Mouse (Mus musculus) heart, embryonic 14.5 days (tissue): ENCODE data around the gene Tec. TPM values are rescaled to one million over a fixed set of nuclear protein-coding genes. Genes with fewer than 3 reads are reported as not detected.

Source experiments
- ATAC-seq: fragments of 200-750 bp; cut with Nextera tagmentation; 2 replicates; pipeline ENCODE4 v1.8.0; 2017; ENCODE audit warnings: low read depth, moderate TSS enrichment; ENCODE audit not compliant: insufficient number of reproducible peaks, insufficient read depth, low FRiP score
- H3K27ac ChIP-seq, 2 experiments: fragments of 200-500 bp in 1 of 2; fragments of 300-500 bp in 1 of 2; sonication (generic) in 1 of 2; replicated peaks in 1 of 2; 2 replicates each; pipeline ENCODE4 v1.5.1; 2012 to 2014; ENCODE audit warnings: low read depth in 2 of 2, low read length in 2 of 2, control low read depth in 1 of 2, mild to moderate bottlenecking in 1 of 2, mixed read lengths in 1 of 2; ENCODE audit not compliant: control insufficient read depth in 1 of 2, insufficient read depth in 1 of 2
- H3K27me3 ChIP-seq: fragments of 300-500 bp; sonication (generic); 2 replicates; pipeline ENCODE4 v1.6.1; 2014; ENCODE audit warnings: mild to moderate bottlenecking, low read length, control low read depth; ENCODE audit not compliant: control insufficient read depth, insufficient read depth
- H3K36me3 ChIP-seq: fragments of 300-500 bp; sonication (generic); 2 replicates; pipeline ENCODE4 v1.6.1; 2014; ENCODE audit warnings: mild to moderate bottlenecking, control low read depth, low read length, mixed read lengths; ENCODE audit not compliant: control insufficient read depth, insufficient read depth
- H3K4me1 ChIP-seq, 2 experiments: fragments of 200-500 bp in 1 of 2; fragments of 300-500 bp in 1 of 2; sonication (generic) in 1 of 2; 2 replicates each; pipeline ENCODE4 v1.6.1; 2012 to 2014; ENCODE audit warnings: low read length in 2 of 2, control low read depth in 1 of 2, mixed read lengths in 1 of 2; ENCODE audit not compliant: control insufficient read depth in 2 of 2, insufficient read depth in 2 of 2
- H3K4me2 ChIP-seq: fragments of 300-500 bp; sonication (generic); 2 replicates; pipeline ENCODE4 v1.6.1; 2014; ENCODE audit warnings: mild to moderate bottlenecking, low read length
- H3K4me3 ChIP-seq, 2 experiments: fragments of 200-500 bp in 1 of 2; fragments of 300-500 bp in 1 of 2; sonication (generic) in 1 of 2; 2 replicates each; pipeline ENCODE4 v1.5.1; 2012 to 2014; ENCODE audit warnings: low read length in 2 of 2, mild to moderate bottlenecking in 2 of 2, control low read depth in 1 of 2, low read depth in 1 of 2, moderate library complexity in 1 of 2; ENCODE audit not compliant: control insufficient read depth in 1 of 2, insufficient read depth in 1 of 2
- H3K9ac ChIP-seq: fragments of 300-500 bp; sonication (generic); 2 replicates; pipeline ENCODE4 v1.6.1; 2014; ENCODE audit warnings: mild to moderate bottlenecking, low read length
- H3K9me3 ChIP-seq: fragments of 300-500 bp; sonication (generic); 2 replicates; pipeline ENCODE4 v1.6.1; 2016; ENCODE audit warnings: low read length, control low read depth; ENCODE audit not compliant: control insufficient read depth
- WGBS: fragments of 180-500 bp; shearing (Covaris S2); extraction: QIAGEN DNeasy Blood & Tissue Kit; methylation state at CpG from one replicate; pipeline ENCODE4 v1.1.7; 2014; 5-methylcytosine and 5-hydroxymethylcytosine counted together
- polyA plus RNA-seq: library from polyadenylated mRNA; unstranded; fragments of >200 nt; fragmentation: Nextera tagmentation; extraction: Ambion mirVana; gene quantifications from 2 replicates; pipeline ENCODE4 v1.2.1, GENCODE M21; 2014

Gene Tec
- polyA plus RNA-seq, 1 experiment from 2014 or later: 17.7 TPM

DNA sequence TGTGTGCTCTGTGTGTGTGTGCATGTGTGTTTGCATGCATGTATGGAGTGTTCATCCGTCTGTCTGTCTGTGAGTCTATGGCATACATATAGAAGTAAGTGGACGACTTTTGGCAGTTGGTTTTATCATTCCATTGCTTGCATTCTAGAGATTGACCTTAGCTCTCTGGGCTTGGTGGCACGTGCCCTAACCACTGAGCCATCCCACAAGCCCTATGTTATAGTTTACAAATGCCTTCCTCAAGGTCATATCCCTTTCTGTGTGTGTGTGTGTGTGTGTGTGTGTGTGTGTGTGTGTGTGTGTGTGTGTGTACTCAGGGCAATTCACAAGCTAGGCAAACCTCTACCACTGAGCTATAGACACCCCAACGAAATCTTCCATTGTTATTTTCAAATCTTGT, 33.6 kb upstream of the Tec start:
- WGBS: 87% methylated on average over 4 of the region's 4 CpGs
- Histone ChIP-seq H3K4me1 (peaks cover 26 to 46% of the 10 kb centered on the region in 2 experiments), H3K4me2 (no peak overlapping the region), H3K9ac (no peak overlapping the region), H3K4me3 (no peak overlapping the region), H3K27me3 (no peaks in the 10 kb centered on the region), H3K9me3 (no peaks in the 10 kb centered on the region), H3K36me3 (no peaks in the 10 kb centered on the region), H3K27ac (no peak overlapping the region)
- no peak for ATAC-seq

DNA sequence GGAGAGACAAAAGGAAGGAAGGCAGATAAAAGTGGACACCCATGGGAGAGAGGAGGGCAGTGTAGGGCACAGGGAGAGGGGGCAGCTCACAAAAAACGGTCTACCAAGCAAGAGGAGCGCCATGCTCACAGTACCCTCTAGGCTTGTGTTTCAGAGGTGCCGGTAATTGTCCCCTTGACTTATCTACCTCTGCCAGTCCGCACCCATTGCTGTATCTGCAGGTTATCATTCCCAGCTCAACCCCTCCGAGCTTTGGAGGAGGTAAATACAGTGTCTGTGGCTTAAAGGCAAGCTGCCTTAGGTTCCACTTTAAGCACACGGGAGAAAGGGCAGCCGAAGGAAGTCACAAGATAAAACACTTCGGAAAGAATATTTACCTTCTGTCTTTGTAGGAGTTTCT, 31.0 kb upstream of the Tec start:
- H3K27ac ChIP-seq: no peak overlapping the region
- no peaks in the 10 kb centered on the region for H3K27me3 ChIP-seq
- H3K4me3 ChIP-seq: no peak overlapping the region
- WGBS: 54% methylated on average over 8 of the region's 8 CpGs
- H3K36me3 ChIP-seq: no peaks in the 10 kb centered on the region
- peaks cover 29 to 50% of the 10 kb centered on the region in 2 experiments for H3K4me1 ChIP-seq
- H3K9me3 ChIP-seq: no peaks in the 10 kb centered on the region
- H3K9ac ChIP-seq: no peak overlapping the region
- no peak overlapping the region for H3K4me2 ChIP-seq
- ATAC-seq: no peak

DNA sequence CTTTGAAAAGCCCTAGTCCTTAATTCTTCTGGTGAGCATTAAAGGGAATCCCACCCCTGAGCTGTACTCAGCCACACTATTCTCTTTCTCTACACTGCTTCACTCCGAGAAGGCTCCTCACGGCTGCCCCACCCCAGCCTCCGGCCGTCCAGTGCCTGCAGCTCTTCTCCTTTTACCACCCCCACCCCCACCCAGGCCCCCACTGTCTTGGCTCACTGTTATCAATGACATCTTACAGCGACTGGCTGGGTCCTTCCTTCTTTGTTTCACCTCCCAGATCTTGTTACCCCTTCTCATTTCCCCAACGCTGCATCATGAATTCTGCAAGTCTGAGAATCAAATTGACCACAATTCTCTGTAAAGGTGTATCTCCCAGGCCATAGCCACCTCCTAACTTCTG, 29.7 kb upstream of the Tec start:
- Histone ChIP-seq H3K4me3 (no peak overlapping the region), H3K4me1 (peaks cover 27 to 44% of the 10 kb centered on the region in 2 experiments), H3K27me3 (no peaks in the 10 kb centered on the region), H3K27ac (peak overlapping the region in 1 of 2 experiments; percentile 88; a peak in 1 of 4 replicates), H3K36me3 (no peaks in the 10 kb centered on the region), H3K9me3 (no peaks in the 10 kb centered on the region), H3K4me2 (no peak overlapping the region), H3K9ac (no peak overlapping the region)
- no peak for ATAC-seq
- 57% methylated on average over 6 of the region's 6 CpGs for WGBS

DNA sequence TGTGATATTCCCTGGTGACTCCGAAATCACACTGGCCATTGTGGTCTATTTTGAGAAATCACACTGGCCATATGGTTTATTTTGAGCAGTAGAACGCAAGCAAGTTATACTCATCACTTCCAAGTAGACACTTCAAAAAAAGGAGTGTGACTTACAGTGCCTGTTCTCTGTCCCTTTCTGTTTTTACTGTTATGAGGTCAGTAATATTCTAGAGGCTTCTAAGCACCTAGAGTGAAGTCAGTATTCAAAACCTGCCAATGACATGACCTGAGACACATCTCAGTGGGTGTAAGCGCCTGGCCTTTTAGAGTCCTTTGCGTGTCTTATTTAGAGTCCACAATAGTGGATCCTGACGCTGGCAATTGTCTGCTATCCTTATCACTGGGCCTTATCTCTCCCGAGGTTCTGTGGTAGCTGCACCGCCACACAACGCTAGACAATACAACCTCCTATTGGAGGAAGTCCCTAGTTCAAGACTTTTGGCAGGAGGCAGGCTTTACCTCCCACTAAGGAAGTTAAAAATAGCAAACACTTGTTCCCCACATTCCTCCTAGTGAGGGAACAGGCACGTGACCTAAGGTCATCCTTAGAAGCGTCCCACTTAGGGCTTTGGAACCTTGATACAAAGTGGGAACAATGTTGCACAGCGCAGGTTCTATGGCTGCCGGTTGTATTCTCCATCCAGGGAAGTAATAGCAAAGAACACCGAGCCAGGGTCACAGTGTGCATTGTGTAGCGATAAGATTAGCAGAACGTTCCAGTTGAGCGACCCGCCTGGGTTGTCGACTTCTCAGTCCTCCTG, 28.4 kb upstream of the Tec start:
- Histone ChIP-seq H3K9me3 (no peaks in the 10 kb centered on the region), H3K4me2 (peak overlapping the region; percentile 24), H3K27me3 (no peaks in the 10 kb centered on the region), H3K27ac (peak overlapping the region; percentile 86 to 88), H3K9ac (no peak overlapping the region; the same call in 1 of the 2 replicates), H3K4me1 (peaks cover 24 to 35% of the 10 kb centered on the region in 2 experiments), H3K4me3 (no peak overlapping the region), H3K36me3 (no peaks in the 10 kb centered on the region)
- WGBS: 11% methylated on average over 18 of the region's 18 CpGs
- ATAC-seq: peak; percentile 55; the same call in 1 of the 2 replicates

DNA sequence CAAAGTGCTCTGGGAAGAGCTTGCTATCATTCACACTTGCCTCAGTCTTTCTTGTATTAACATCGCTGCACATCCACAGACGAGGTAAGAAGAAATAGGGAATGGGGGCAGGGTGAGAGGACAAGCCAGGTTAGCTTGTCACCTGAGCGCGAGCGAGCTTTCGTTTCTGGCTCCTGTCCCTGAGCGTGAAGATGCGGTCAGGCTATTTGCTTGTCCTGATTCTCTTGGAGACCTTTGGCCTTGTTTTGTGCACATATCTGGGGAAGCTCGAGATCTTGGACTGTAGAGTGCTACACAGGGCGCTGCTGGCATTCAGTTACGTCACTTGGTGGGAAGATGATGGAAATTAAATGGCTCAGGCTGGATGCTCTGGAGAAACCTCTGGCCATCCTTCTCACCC, 27.0 kb upstream of the Tec start:
- Histone ChIP-seq H3K4me3 (no peak overlapping the region), H3K36me3 (no peaks in the 10 kb centered on the region), H3K4me1 (peaks cover 21 to 30% of the 10 kb centered on the region in 2 experiments), H3K9ac (no peak overlapping the region), H3K27me3 (no peaks in the 10 kb centered on the region), H3K27ac (peak overlapping the region; percentile 74 to 88), H3K9me3 (no peaks in the 10 kb centered on the region), H3K4me2 (no peak overlapping the region)
- ATAC-seq: no peak
- 86% methylated on average over 11 of the region's 11 CpGs for WGBS

DNA sequence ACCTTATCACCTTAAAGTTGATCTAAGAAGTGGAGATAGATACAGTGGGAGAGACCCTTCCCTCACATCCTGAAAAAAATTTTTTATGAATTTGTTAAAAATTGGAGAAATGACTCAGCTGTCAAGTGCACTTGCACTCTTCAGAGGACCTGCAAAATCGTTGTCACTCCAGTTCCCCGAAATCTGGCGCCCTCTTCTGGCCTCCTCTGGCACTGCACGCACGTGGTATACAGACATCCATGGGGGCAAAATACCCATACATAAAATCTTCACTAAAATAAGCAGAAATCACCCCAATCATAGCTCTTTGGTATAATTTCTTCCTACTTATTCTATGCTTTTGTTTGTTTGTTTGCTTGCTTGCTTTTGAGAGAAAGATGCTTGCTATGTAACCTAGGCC, 25.7 kb upstream of the Tec start:
- WGBS: 65% methylated on average over 5 of the region's 5 CpGs
- Histone ChIP-seq H3K27ac (no peak overlapping the region), H3K9me3 (no peaks in the 10 kb centered on the region), H3K4me2 (no peak overlapping the region), H3K36me3 (no peaks in the 10 kb centered on the region), H3K9ac (no peak overlapping the region), H3K4me1 (peaks cover 17 to 30% of the 10 kb centered on the region in 2 experiments), H3K27me3 (no peaks in the 10 kb centered on the region), H3K4me3 (no peak overlapping the region)
- no peak for ATAC-seq

DNA sequence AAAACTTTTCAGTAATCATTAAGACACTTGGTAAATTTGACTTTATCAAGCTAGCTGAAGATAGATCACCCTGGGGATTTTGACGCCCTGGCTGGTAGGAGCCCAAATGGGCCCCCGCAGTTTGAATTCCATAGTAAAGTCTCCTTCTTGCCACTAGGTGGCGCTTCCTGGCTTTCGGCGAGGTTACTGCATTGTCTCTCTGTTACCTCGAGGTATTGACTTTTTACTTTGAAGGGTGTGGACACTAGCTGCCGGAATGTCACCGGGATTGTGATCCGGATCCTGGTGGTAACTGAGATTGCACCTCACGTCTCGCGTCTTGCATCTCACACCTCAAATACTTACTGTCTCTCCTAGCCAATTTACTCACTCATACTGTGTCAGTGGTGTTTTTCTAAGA, 23.3 kb upstream of the Tec start:
- peaks cover 8 to 15% of the 10 kb centered on the region in 2 experiments for H3K4me1 ChIP-seq
- H3K9ac ChIP-seq: no peak overlapping the region
- peak overlapping the region; percentile 15 for H3K4me2 ChIP-seq
- H3K27ac ChIP-seq: no peak overlapping the region
- 2% methylated on average over 12 of the region's 12 CpGs for WGBS
- H3K36me3 ChIP-seq: no peaks in the 10 kb centered on the region
- ATAC-seq: peak; percentile 65; the same call in 1 of the 2 replicates
- H3K9me3 ChIP-seq: no peaks in the 10 kb centered on the region
- H3K4me3 ChIP-seq: no peak overlapping the region
- no peaks in the 10 kb centered on the region for H3K27me3 ChIP-seq
